Mouse (Mus musculus) Muller cell, postnatal 12 days (primary cell): Measurements from ENCODE around the gene Rbm17.

Source experiments
- DNase-seq: peaks from one replicate; pipeline ENCODE4 v3.0.0-alpha.2; 2015; ENCODE audit errors: inconsistent ontology term

Gene Rbm17

GRCm38 (mm10) chr2:11597906-11598305 is 6.0 kb downstream of the Rbm17 start:
- no peak for DNase-seq

DNA sequence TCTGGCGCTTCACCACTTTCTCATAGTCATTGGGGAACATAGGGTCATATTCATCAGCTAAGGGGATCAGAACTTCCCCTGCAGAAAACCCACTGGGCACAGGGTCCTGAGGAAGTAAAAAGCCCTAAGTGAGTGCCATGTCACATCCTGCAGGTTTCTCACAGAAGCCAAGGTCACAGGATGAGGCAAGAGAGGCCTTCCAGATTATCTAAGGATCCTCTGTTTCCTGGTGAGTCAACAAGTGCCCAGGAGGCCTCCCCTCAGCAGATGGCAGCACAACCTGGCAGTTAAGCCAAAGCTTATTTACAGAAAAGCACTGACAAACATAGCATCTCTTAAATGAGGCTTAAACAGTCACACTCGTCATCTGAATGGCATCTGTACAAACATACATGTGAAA is 7.3 kb downstream of the Rbm17 start:
- peak; percentile 1 for DNase-seq

- no peak for DNase-seq
These were observed 16.0 kb downstream of the Rbm17 start for GRCm38 (mm10) chr2:11587996-11588395.

GRCm38 (mm10) chr2:11579399-11579798 is 24.6 kb downstream of the Rbm17 start:
- no peak for DNase-seq

- no peak for DNase-seq
These were observed 25.8 kb downstream of the Rbm17 start for GRCm38 (mm10) chr2:11578187-11578586.

DNA sequence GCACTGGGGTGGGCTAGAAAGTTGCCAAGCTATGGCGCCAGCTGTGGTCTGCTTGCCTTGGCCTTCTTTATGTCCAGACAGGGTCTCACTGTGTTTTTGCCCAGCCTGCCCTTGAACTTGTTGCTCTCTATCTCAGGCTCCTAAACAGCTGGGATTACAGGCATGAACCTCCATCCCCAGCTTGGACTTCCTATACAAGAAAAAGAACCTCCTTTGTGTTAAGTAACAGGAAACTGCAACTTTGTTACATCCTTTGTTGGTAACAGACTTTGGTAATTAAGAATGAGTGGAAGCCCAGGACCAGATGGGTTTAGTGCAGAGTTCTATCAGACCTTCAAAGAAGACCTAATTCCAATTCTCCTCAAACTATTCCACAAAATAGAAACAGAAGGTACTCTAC is 30.3 kb downstream of the Rbm17 start:
- DNase-seq = no peak

GRCm38 (mm10) chr2:11571004-11571535 is 32.9 kb downstream of the Rbm17 start:
- no peak for DNase-seq

DNA sequence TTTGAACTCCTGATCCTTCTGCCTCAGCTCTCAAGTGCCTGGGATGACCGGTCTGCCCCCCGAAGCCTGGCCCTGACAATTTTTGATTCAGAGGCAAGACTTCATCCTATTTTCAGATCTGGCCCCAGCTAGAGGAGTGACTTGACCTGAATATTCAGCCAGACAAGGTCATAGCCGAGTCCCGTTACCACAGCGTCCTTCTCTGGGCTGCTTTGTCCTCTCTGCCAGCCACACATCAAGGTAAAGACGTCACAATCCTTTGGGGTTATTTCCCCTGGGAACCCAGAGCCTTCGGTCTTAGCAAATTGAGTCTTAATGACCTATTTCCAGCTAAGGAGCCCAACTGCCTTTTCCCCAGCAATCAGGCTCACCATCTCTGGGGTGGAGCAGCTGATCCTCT is 35.5 kb downstream of the Rbm17 start:
- DNase-seq = no peak

- DNase-seq = no peak
These were observed 36.1 kb downstream of the Rbm17 start for GRCm38 (mm10) chr2:11567781-11568362.

DNA sequence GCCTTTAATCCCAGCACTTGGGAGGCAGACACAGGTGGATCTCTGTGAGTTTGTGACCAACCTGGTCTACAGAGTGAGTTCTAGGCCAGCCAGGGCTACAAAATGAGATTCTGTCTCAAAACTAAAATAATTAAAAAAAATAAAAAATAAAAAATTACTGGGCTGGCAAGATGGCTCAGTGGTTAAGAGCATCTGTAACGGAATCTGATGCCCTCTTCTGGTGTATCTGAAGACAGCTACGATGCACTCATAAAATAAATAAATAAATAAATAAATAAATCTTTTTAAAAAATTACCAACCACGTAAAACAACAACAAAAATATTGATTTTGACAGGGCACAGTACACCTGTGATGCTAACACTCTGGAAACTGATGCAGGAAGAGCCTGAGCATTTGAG is 37.1 kb downstream of the Rbm17 start:
- no peak for DNase-seq

DNA sequence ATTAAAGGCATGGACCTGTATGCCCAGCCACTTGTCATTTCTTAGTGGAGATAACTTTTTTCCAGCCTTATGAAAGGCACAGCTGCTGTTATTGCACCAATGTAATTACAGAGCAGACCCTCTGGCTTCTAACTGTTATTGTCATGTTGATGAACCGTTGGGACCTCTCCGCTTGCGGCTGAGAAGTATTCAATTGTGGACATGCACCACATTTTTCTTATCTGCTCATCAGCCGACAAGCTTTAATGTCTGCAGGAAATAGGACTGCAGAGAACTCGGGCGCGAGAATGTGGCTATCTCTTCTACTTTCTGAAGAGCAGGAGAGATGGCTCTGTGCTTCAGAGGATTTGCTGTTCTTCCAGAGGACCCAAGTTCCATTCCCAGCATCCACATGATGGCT is 37.7 kb downstream of the Rbm17 start:
- DNase-seq = no peak

- DNase-seq = no peak
These were observed 39.2 kb downstream of the Rbm17 start for GRCm38 (mm10) chr2:11564768-11565167.

- DNase-seq = no peak
These were observed 40.7 kb downstream of the Rbm17 start for GRCm38 (mm10) chr2:11563256-11563655.

GRCm38 (mm10) chr2:11558654-11559053 is 45.3 kb downstream of the Rbm17 start:
- no peak for DNase-seq

- no peak for DNase-seq
These were observed 46.7 kb downstream of the Rbm17 start for GRCm38 (mm10) chr2:11557244-11557643.

- no peak for DNase-seq
These were observed 48.6 kb downstream of the Rbm17 start for GRCm38 (mm10) chr2:11555316-11555715.

DNA sequence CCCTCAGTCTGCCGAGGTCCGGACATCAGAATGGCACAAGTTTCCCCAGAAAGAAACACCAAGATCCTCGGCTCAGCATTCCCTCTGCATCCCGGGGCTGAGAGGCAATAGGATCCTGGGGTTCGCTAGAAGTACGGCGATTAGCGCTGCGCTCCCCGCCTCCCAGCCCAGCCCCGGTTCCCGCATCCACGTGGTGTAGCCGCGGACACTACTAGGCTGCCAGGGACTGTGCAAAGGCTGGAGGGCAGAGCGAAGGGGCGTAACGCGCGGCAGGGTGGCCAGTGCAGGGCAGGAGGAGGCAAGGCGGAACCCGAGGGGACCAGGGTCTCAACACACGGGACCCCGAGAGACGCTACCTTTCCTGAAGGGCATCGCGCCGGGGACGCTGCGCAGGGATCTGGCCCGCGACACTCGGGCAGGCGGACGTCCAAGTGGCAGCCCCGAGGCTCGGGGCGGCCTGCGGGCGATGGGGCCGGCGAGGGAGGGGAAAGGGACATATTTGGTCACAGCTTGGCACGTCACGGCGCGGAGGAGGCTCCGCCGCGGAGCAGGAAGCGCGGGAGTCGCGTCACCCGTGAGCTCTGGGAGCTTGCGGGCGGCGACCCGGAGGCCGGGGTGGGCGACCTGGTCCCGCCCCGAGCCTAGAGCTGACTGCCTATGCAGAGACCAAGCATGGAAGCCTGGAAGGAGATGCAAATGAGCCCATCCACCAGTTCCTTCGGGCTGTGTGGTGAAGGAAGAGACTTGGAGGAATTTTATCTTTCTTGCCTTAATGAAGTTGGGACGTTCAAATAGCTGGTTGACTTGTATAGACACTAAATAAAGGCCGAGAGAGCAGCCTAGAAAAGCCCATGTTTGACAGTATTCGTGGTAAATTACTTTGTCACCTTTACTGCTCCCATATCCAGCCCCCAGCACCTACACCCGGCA is 50.2 kb downstream of the Rbm17 start, which contains the start of gene Pfkfb3:
TSS of gene Pfkfb3 (minus strand) at position 607 of the 930 bp plus-strand sequence.
- peak; percentile 91 for DNase-seq

GRCm38 (mm10) chr2:11552966-11553451 is 50.9 kb downstream of the Rbm17 start:
- DNase-seq = no peak

GRCm38 (mm10) chr2:11552297-11552821 is 51.6 kb downstream of the Rbm17 start:
- DNase-seq = no peak

- DNase-seq = no peak
These were observed 52.2 kb downstream of the Rbm17 start for GRCm38 (mm10) chr2:11551726-11552125.

- DNase-seq = no peak
These were observed 55.4 kb downstream of the Rbm17 start for GRCm38 (mm10) chr2:11548508-11548907.

DNA sequence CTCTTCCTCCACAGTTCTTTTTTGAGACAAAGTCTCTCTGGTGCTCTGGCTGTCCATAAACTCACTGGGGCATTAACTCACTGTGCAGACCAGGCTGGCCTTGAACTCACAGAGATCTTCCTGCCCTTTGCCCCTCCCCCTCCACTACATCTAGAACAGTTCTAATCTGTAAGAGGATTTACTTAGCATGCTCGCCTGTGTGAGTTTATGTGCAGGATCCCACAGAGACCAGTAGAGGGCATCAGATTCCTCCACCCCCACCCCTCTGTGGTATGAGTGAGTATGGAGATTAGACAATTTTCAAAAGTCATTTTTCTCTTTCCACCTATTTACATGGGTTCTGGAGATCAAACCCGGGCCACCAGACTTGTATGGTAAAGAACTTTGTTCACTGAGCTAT is 56.3 kb downstream of the Rbm17 start:
- no peak for DNase-seq
